Mouse (Mus musculus): Measurements from ENCODE around the gene Uggt2. TPM values are rescaled to one million over a fixed set of nuclear protein-coding genes. Genes with fewer than 3 reads are reported as not detected.

The Uggt2 gene
- polyA plus RNA-seq, 1 experiment from 2014 or later, result 7.0 TPM

DNA sequence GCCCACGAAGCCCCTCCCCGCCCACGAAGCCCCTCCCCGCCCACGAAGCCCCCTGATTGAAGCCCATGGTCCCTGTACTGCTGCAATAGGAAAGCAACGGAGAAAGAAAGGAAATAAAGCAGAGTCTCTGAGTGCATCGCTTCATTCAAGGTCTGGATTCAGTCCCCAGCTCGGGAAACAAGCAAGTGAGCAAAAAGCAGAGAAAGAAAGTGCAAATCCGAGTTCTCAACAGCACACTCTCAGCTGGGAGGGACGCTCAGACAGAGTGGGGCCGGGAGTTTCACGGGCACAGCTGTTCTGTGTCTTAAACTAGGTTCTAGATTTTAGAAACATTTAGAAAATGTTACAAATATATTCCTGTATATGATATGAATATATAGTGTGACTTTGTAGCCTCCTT lies 24.4 kb upstream of the Uggt2 start:
- peak overlapping the region; percentile 55 for H3K4me2 ChIP-seq
- ATAC-seq (replicated peaks; ENCODE audit: low FRiP score) (0 out of 2 replicates have a peak, but pooled peaks have one; percentile 20), DNase-seq (ENCODE audit: low spot score) (no peak)
- H3K9ac ChIP-seq (ENCODE audit: low read depth, low read length), result no peak overlapping the region
- 0 out of 2 replicates have a peak, but pooled peaks cover 3% of the 10 kb centered on the region for H3K4me1 ChIP-seq (replicated peaks; ENCODE audit: control insufficient read depth, insufficient read depth, low read length)
- H3K27ac ChIP-seq (ENCODE audit: low read depth, low read length), result no peak overlapping the region
- H3K27me3 ChIP-seq (replicated peaks; ENCODE audit: control insufficient read depth, insufficient read depth, low read length), result no peaks in the 10 kb centered on the region
- H3K9me3 ChIP-seq (ENCODE audit: control insufficient read depth, low read length), result no peaks in the 10 kb centered on the region
- H3K36me3 ChIP-seq (ENCODE audit: control insufficient read depth, insufficient read depth, low read length), result no peaks in the 10 kb centered on the region
- 7% methylated on average over 12 of the region's 12 CpGs for WGBS
- peak overlapping the region; percentile 26; the same call in 1 of the 2 replicates for H3K4me3 ChIP-seq (ENCODE audit: low read depth, low read length)

DNA sequence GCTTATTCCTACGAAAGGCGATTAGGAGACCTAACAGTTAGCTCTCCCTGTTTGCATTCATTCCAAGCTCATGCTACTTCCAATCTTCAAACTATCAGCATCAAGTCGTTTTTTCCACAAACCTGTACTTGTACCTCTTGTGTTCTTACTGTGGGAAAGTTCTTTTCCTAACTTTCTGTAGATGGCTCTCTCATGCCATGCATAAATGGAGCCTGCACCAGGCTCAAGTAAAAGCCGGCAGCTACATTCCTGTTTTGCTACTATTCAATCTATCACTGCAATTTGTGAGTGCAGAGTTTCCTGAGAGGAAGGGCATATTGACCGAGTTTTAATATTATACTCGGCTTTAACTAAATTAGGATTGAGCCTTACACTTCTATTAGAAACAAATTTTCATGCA lies 13.3 kb upstream of the Uggt2 start:
- H3K4me1 ChIP-seq (replicated peaks; ENCODE audit: control insufficient read depth, insufficient read depth, low read length), result no peaks in the 10 kb centered on the region
- H3K27ac ChIP-seq (ENCODE audit: low read depth, low read length), result no peak overlapping the region
- no peaks in the 10 kb centered on the region for H3K36me3 ChIP-seq (ENCODE audit: control insufficient read depth, insufficient read depth, low read length)
- no peak overlapping the region for H3K9ac ChIP-seq (ENCODE audit: low read depth, low read length)
- H3K4me3 ChIP-seq (ENCODE audit: low read depth, low read length), result no peak overlapping the region
- H3K9me3 ChIP-seq (ENCODE audit: control insufficient read depth, low read length), result no peaks in the 10 kb centered on the region
- 70% methylated on average over 6 of the region's 6 CpGs for WGBS
- DNase-seq (ENCODE audit: low spot score) (no peak), ATAC-seq (replicated peaks; ENCODE audit: low FRiP score) (no peak)
- H3K27me3 ChIP-seq (replicated peaks; ENCODE audit: control insufficient read depth, insufficient read depth, low read length), result no peaks in the 10 kb centered on the region
- H3K4me2 ChIP-seq, result no peak overlapping the region

DNA sequence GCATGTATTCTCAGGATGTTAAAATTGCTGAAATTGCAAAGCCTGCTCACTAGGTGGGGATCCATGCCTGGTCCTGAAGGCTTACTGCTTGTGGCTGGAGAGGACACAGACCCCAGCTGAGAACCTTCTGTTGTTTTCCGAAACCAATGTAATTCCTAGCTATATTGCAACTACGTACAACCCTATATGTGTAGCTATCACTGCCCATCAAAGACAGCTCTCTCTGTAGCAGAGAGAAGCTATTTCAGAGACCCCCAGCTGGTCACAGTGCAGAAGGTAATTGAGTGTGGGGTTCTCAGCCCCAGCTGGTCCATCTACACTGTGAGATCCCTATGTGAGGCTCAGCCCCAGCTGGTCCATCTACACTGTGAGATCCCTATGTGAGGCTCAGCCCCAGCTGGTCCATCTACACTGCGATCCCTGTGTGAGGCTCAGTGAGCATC lies 10.6 kb upstream of the Uggt2 start:
- Histone ChIP-seq H3K36me3 (ENCODE audit: control insufficient read depth, insufficient read depth, low read length) (no peaks in the 10 kb centered on the region), H3K27ac (ENCODE audit: low read depth, low read length) (no peak overlapping the region), H3K9me3 (ENCODE audit: control insufficient read depth, low read length) (no peaks in the 10 kb centered on the region), H3K4me1 (replicated peaks; ENCODE audit: control insufficient read depth, insufficient read depth, low read length) (no peaks in the 10 kb centered on the region), H3K27me3 (replicated peaks; ENCODE audit: control insufficient read depth, insufficient read depth, low read length) (no peaks in the 10 kb centered on the region), H3K9ac (ENCODE audit: low read depth, low read length) (no peak overlapping the region), H3K4me2 (no peak overlapping the region), H3K4me3 (ENCODE audit: low read depth, low read length) (no peak overlapping the region)
- ATAC-seq (replicated peaks; ENCODE audit: low FRiP score) (no peak), DNase-seq (ENCODE audit: low spot score) (no peak)
- 81% methylated on average over 3 of the region's 3 CpGs for WGBS

DNA sequence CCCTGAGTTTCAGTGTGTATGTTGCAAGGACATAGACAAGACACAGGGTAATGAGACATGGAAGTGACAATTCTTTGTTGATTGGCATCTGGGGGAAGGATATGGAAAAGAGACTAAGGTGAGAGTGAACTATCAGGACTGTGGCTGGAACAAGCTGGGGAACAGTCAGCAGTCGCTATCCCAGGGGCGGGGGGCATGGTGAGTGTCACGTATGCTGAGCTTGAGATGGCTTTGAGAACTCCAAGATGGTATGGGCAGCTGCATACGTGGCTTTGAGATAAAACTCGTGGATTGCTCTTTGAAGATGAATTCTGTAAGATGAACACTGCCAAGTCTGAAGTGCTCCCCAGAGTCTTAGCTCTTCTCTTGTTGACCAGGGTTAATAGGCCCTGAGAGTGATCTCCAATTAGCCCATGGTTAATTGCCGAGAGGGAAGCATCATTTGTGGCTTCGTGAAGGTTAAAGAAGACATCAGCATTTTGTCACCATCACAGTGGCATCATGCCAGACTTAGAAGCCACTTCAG lies 9.6 kb upstream of the Uggt2 start:
- no peak overlapping the region for H3K9ac ChIP-seq (ENCODE audit: low read depth, low read length)
- H3K4me2 ChIP-seq, result no peak overlapping the region
- H3K36me3 ChIP-seq (ENCODE audit: control insufficient read depth, insufficient read depth, low read length), result no peaks in the 10 kb centered on the region
- ATAC-seq (replicated peaks; ENCODE audit: low FRiP score), result no peak
- no peaks in the 10 kb centered on the region for H3K27me3 ChIP-seq (replicated peaks; ENCODE audit: control insufficient read depth, insufficient read depth, low read length)
- no peaks in the 10 kb centered on the region for H3K9me3 ChIP-seq (ENCODE audit: control insufficient read depth, low read length)
- H3K27ac ChIP-seq (ENCODE audit: low read depth, low read length), result no peak overlapping the region
- no peaks in the 10 kb centered on the region for H3K4me1 ChIP-seq (replicated peaks; ENCODE audit: control insufficient read depth, insufficient read depth, low read length)
- 64% methylated on average over 7 of the region's 7 CpGs for WGBS
- DNase-seq (ENCODE audit: low spot score), result no peak
- no peak overlapping the region for H3K4me3 ChIP-seq (ENCODE audit: low read depth, low read length)

DNA sequence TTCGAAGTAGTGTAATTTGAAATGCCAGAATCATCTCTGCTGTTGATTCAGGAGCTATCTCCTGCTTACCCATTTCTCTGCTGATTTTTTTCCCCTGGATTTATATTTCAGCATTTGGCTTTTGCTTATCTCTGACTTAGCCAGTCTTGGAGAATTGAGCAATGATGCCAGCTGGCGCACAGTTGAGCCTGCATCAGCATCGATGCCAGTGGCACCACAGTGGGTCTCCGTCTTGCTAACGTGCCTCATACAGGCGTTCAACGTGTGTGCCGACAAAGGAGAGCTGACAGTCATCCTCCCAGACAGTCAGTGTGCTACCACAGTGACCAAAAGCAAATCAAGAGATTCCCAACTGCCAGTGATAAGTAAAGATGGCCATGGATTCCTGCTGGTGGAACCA lies 8.4 kb upstream of the Uggt2 start:
- no peaks in the 10 kb centered on the region for H3K9me3 ChIP-seq (ENCODE audit: control insufficient read depth, low read length)
- no peak for ATAC-seq (replicated peaks; ENCODE audit: low FRiP score)
- 90% methylated on average over 8 of the region's 8 CpGs for WGBS

DNA sequence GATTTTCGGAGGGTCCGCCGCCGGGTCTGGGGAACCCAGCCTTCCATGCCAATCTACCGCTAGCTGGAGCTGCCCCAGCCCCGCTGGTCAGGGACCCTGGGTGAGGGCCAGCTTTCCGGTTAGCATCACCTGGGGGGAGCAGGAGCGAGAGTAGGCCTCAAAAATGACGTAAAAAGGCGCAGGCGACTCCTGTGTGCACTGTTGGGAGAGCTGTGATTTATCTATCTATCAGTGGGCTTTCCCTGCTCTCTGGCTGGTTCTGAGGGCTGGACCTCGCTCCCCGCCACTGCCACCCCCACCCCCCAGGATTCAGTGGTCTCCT lies 301 bp upstream of the Uggt2 start:
- Histone ChIP-seq H3K27me3 (replicated peaks; ENCODE audit: control insufficient read depth, insufficient read depth, low read length) (peaks cover 12% of the 10 kb centered on the region; the same call in 1 of the 2 replicates), H3K4me2 (peak overlapping the region; percentile 83), H3K27ac (ENCODE audit: low read depth, low read length) (no peak overlapping the region), H3K4me3 (ENCODE audit: low read depth, low read length) (peak overlapping the region; percentile 67), H3K36me3 (ENCODE audit: control insufficient read depth, insufficient read depth, low read length) (no peaks in the 10 kb centered on the region), H3K9ac (ENCODE audit: low read depth, low read length) (peak overlapping the region; percentile 68), H3K9me3 (ENCODE audit: control insufficient read depth, low read length) (no peaks in the 10 kb centered on the region), H3K4me1 (replicated peaks; ENCODE audit: control insufficient read depth, insufficient read depth, low read length) (no peaks in the 10 kb centered on the region)
- 3% methylated on average over 13 of the region's 13 CpGs for WGBS
- no peak for DNase-seq (ENCODE audit: low spot score)
- peak; percentile 73; the same call in 1 of the 2 replicates for ATAC-seq (replicated peaks; ENCODE audit: low FRiP score)

More for the DNA sequence above, 8.4 kb upstream of the Uggt2 start:
- Histone ChIP-seq H3K36me3 (ENCODE audit: control insufficient read depth, insufficient read depth, low read length) (no peaks in the 10 kb centered on the region), H3K4me2 (no peak overlapping the region), H3K9ac (ENCODE audit: low read depth, low read length) (no peak overlapping the region), H3K4me1 (replicated peaks; ENCODE audit: control insufficient read depth, insufficient read depth, low read length) (no peaks in the 10 kb centered on the region), H3K4me3 (ENCODE audit: low read depth, low read length) (no peak overlapping the region), H3K27ac (ENCODE audit: low read depth, low read length) (no peak overlapping the region), H3K27me3 (replicated peaks; ENCODE audit: control insufficient read depth, insufficient read depth, low read length) (no peaks in the 10 kb centered on the region)
- DNase-seq (ENCODE audit: low spot score), result no peak

DNA sequence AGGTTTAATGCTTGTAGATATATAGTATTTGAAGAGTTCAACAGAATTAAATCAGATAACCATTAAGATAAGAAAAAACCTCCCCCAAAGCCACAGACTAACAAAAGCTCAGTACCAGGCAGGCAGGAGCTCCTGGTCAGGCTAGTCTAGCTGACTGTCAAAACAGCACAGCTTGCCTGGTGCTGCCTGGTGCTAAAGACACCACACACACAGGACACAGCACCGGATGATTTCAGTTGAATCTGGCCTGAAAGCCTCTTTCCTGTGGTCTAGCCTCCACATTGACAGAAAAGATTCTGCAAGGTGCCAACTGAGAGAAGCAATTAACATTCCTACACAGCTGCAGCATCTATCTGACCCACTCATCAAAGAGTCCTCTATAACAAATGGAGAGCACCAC lies 37.4 kb downstream of the Uggt2 start:
- Histone ChIP-seq H3K4me2 (no peak overlapping the region), H3K27ac (ENCODE audit: low read depth, low read length) (no peak overlapping the region), H3K27me3 (replicated peaks; ENCODE audit: control insufficient read depth, insufficient read depth, low read length) (no peaks in the 10 kb centered on the region), H3K4me1 (replicated peaks; ENCODE audit: control insufficient read depth, insufficient read depth, low read length) (no peaks in the 10 kb centered on the region), H3K36me3 (ENCODE audit: control insufficient read depth, insufficient read depth, low read length) (no peaks in the 10 kb centered on the region; the same call in 1 of the 2 replicates), H3K9me3 (ENCODE audit: control insufficient read depth, low read length) (no peaks in the 10 kb centered on the region), H3K4me3 (ENCODE audit: low read depth, low read length) (no peak overlapping the region), H3K9ac (ENCODE audit: low read depth, low read length) (no peak overlapping the region)
- WGBS, result 81% methylated on average over 1 of the region's 1 CpGs
- no peak for DNase-seq (ENCODE audit: low spot score)
- no peak for ATAC-seq (replicated peaks; ENCODE audit: low FRiP score)

DNA sequence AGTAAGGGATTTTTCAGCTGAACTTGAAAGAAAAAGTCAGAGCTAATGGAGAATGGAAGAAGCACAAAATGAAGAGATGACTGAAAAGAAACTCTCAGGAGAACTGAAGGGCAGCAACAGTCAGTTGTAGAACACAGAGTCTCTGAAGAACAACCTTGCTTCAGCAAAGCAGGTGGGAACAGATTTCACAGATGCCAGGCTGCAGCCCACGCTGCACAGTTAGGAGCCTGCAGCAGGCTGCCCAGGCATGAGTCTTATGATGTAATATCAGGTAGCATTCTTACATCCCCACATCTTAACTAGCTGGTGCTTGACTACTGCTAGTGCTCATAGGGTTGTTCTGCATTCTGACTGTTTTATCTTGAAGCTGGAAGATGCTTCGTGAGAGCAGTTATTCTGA lies 38.5 kb downstream of the Uggt2 start:
- no peaks in the 10 kb centered on the region; the same call in 1 of the 2 replicates for H3K36me3 ChIP-seq (ENCODE audit: control insufficient read depth, insufficient read depth, low read length)
- H3K9ac ChIP-seq (ENCODE audit: low read depth, low read length), result no peak overlapping the region
- WGBS, result 91% methylated on average over 2 of the region's 2 CpGs
- no peak overlapping the region for H3K4me3 ChIP-seq (ENCODE audit: low read depth, low read length)
- no peaks in the 10 kb centered on the region for H3K4me1 ChIP-seq (replicated peaks; ENCODE audit: control insufficient read depth, insufficient read depth, low read length)
- ATAC-seq (replicated peaks; ENCODE audit: low FRiP score) (no peak), DNase-seq (ENCODE audit: low spot score) (no peak)
- no peaks in the 10 kb centered on the region for H3K27me3 ChIP-seq (replicated peaks; ENCODE audit: control insufficient read depth, insufficient read depth, low read length)
- no peak overlapping the region for H3K4me2 ChIP-seq
- H3K9me3 ChIP-seq (ENCODE audit: control insufficient read depth, low read length), result no peaks in the 10 kb centered on the region
- no peak overlapping the region for H3K27ac ChIP-seq (ENCODE audit: low read depth, low read length)

DNA sequence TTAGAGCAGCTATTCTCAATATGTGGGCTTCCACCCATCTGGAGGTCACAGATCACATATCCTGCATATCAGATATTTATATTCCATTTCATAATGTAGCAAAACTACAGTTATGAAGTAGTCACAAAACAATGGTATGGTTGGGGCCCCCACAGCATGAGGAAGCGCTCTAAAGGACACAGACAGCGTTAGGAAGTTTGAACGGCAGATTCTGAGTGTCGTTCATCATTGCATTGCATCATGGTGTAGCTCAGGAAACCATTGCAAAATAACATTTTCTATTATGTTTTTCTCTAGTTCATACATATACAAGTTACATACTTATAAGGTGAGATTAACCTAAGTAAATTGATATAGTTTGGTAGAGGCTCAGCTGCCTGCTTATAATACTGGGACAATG lies 42.2 kb downstream of the Uggt2 start:
- no peaks in the 10 kb centered on the region for H3K4me1 ChIP-seq (replicated peaks; ENCODE audit: control insufficient read depth, insufficient read depth, low read length)
- no peak overlapping the region for H3K4me3 ChIP-seq (ENCODE audit: low read depth, low read length)
- 80% methylated on average over 4 of the region's 4 CpGs for WGBS
- H3K27me3 ChIP-seq (replicated peaks; ENCODE audit: control insufficient read depth, insufficient read depth, low read length), result no peaks in the 10 kb centered on the region
- no peak overlapping the region for H3K4me2 ChIP-seq
- no peaks in the 10 kb centered on the region for H3K9me3 ChIP-seq (ENCODE audit: control insufficient read depth, low read length)
- no peak for DNase-seq (ENCODE audit: low spot score)
- no peak overlapping the region for H3K27ac ChIP-seq (ENCODE audit: low read depth, low read length)
- peaks cover 3% of the 10 kb centered on the region; the same call in 1 of the 2 replicates for H3K36me3 ChIP-seq (ENCODE audit: control insufficient read depth, insufficient read depth, low read length)
- no peak overlapping the region for H3K9ac ChIP-seq (ENCODE audit: low read depth, low read length)
- no peak for ATAC-seq (replicated peaks; ENCODE audit: low FRiP score)

All from liver, embryonic 11.5 days (tissue).